Mouse (Mus musculus) left cerebral cortex, postnatal 36 days (tissue): ENCODE measurements at regions not wholly inside any gene's neighbourhood (a gene's known extent, or its start where the extent isn't known, plus 50 kb on each side); places are given as distances from the start of the nearest gene placed in this dataset.
"Not testable (repeated sequence)": the region's sequence is repeated elsewhere in the genome, so short reads cannot be mapped to it uniquely, and the experiment has no call there.

ENCODE experiments used
- DNase-seq, 2 experiments: peaks; one replicate each; pipeline ENCODE4 v3.0.0; 2021 to 2022; ENCODE audit warnings: low spot score in 2 of 2, mixed read lengths in 1 of 2
- intact Hi-C: fragments of 180-260 bp; cut with DNase I; formaldehyde crosslinking; loops from one replicate; pipeline ENCODE4 v1.15.1; 2025

GRCm38 (mm10) chr17:13487291-13488215 is 133.2 kb downstream of the Tcp10c start:
- no peak for DNase-seq
- intact Hi-C loops, result no loop called here

- intact Hi-C loops, result no loop called here
- DNase-seq, result no peak
Observed at GRCm38 (mm10) chr17:13488608-13489324, 134.4 kb downstream of the Tcp10c start.

GRCm38 (mm10) chr17:13492239-13492638 is 137.9 kb downstream of the Tcp10c start:
- DNase-seq, intact Hi-C loops: not testable (repeated sequence)

GRCm38 (mm10) chr17:13492649-13493277 is 138.4 kb downstream of the Tcp10c start:
- DNase-seq, result peak in 1 of 2 experiments; percentile 18
- intact Hi-C loops, result not testable (repeated sequence)

- intact Hi-C loops, DNase-seq: not testable (repeated sequence)
Observed at GRCm38 (mm10) chr17:13493866-13494265, 139.5 kb downstream of the Tcp10c start.

- DNase-seq, intact Hi-C loops: not testable (repeated sequence)
Observed at GRCm38 (mm10) chr17:13494475-13494874, 140.1 kb downstream of the Tcp10c start.

GRCm38 (mm10) chr17:13504365-13504764 is 150.0 kb downstream of the Tcp10c start:
- DNase-seq, intact Hi-C loops: not testable (repeated sequence)

GRCm38 (mm10) chr17:13504827-13505268 is 150.5 kb downstream of the Tcp10c start:
- intact Hi-C loops, DNase-seq: not testable (repeated sequence)

- intact Hi-C loops, DNase-seq: not testable (repeated sequence)
Observed at GRCm38 (mm10) chr17:13507397-13508063, 153.2 kb downstream of the Tcp10c start.

- DNase-seq, result not testable (repeated sequence)
- intact Hi-C loops, result loop anchor here (5.0 kb wide), 1 partner anchor 48 kb away; no protein-coding TSS in a partner anchor
Observed at GRCm38 (mm10) chr17:13519409-13520201, 165.2 kb downstream of the Tcp10c start.

- DNase-seq, result not testable (repeated sequence)
Observed at GRCm38 (mm10) chr17:13532579-13532978, 178.2 kb downstream of the Tcp10c start.

GRCm38 (mm10) chr17:13540446-13541241 is 186.3 kb downstream of the Tcp10c start:
- DNase-seq, result no peak
- intact Hi-C loops, result no loop called here

More at GRCm38 (mm10) chr17:13532579-13532978, 178.2 kb downstream of the Tcp10c start:
- intact Hi-C loops, result not testable (repeated sequence)

GRCm38 (mm10) chr17:13541249-13541648 is 186.9 kb downstream of the Tcp10c start:
- no peak for DNase-seq
- intact Hi-C loops, result no loop called here

GRCm38 (mm10) chr17:13542261-13542660 is 187.9 kb downstream of the Tcp10c start:
- no peak for DNase-seq
- intact Hi-C loops, result no loop called here

- no peak for DNase-seq
- intact Hi-C loops, result no loop called here
Observed at GRCm38 (mm10) chr17:13542856-13543255, 188.5 kb downstream of the Tcp10c start.

GRCm38 (mm10) chr17:13544036-13544795 is 189.8 kb downstream of the Tcp10c start:
- DNase-seq, result no peak
- intact Hi-C loops, result no loop called here

GRCm38 (mm10) chr17:13546249-13546648 is 191.9 kb downstream of the Tcp10c start:
- intact Hi-C loops, result no loop called here
- DNase-seq, result no peak
